ENCODE assay signal across 20 mouse cellular contexts in genomic region chr2:165510466-165510865, GRCm38 (mm10). TPM values are rescaled to one million over a fixed set of nuclear protein-coding genes. Genes with fewer than 3 reads are reported as not detected.
DNase-seq lines count a peak whose midpoint lies in the region; TF ChIP-seq lines count a peak whose summit lies in the region.
"Had no signal": no experiment of that assay in that cellular context is flagged by ENCODE, and none has a peak within 500 bp of the region (broad histone marks: within the 10 kb centered on the region; RNA-seq: fewer than 3 reads in every experiment).

No protein-coding gene starts in this region.

- DNase-seq in frontal cortex, adult 2 months (ENCODE audit: extremely low spot score in 1 of 2, low spot score in 1 of 2), result peak; percentile 55 to 73
- DNase-seq in frontal cortex, postnatal 14 days (ENCODE audit: low spot score in 2 of 2), result no peak
- DNase-seq in Muller cell, postnatal 12 days (ENCODE audit: inconsistent ontology term), result peak; percentile 19
- DNase-seq in brain, adult 2 months (ENCODE audit: low read depth, low spot score), result peak; percentile 72
- peak; percentile 51 to 69 for DNase-seq in right cerebral cortex, postnatal 10 days (ENCODE audit: low spot score in 2 of 2)
- DNase-seq in spleen, postnatal 36 days (ENCODE audit: low spot score in 2 of 2), result no peak
- no peak for DNase-seq in kidney, postnatal 36 days
- no peak for DNase-seq in cerebellum, adult 2 months
- DNase-seq: adrenal gland, adult 8-10 months; adrenal gland, postnatal 36 days; cerebellum, adult 11 months; cerebellum, adult 9-10 months; cerebellum, postnatal 25 days; gastrocnemius, postnatal 10 days; heart, adult 2 months; heart, postnatal 14 days had no signal

- H3K4me3 ChIP-seq in cerebellum, adult 2 months (replicated peaks; ENCODE audit: insufficient read depth, low read depth, low read length), result no peak overlapping the region
- H3K4me3 ChIP-seq: forebrain, embryonic 15.5 days; heart, adult 2 months; heart, embryonic 15.5 days; intestine, embryonic 15.5 days had no signal

- no peak overlapping the region for H3K27ac ChIP-seq in cerebellum, adult 2 months (ENCODE audit: insufficient read depth, low read length)
- H3K27ac ChIP-seq: forebrain, embryonic 15.5 days; heart, adult 2 months; heart, embryonic 15.5 days; hindbrain, embryonic 14.5 days; intestine, embryonic 15.5 days had no signal

- no peak for TF ChIP-seq CTCF in cerebellum, adult 2 months (IDR thresholded peaks at IDR 0.05; ENCODE audit: borderline replicate concordance, insufficient read depth, low read depth, low read length)

- 20% methylated on average over 5 of the region's 5 CpGs for WGBS in cerebellum, adult 2 months

- H3K4me1 ChIP-seq in cerebellum, adult 2 months (ENCODE audit: control insufficient read depth, insufficient read depth, low read length), result no peaks in the 10 kb centered on the region

- H3K27me3 ChIP-seq in cerebellum, adult 2 months (ENCODE audit: control insufficient read depth, insufficient read depth, low read length), result no peaks in the 10 kb centered on the region
- H3K27me3 ChIP-seq: forebrain, embryonic 15.5 days; intestine, embryonic 15.5 days had no signal

- no peak for TF ChIP-seq POLR2A in cerebellum, adult 2 months (IDR thresholded peaks at IDR 0.05; ENCODE audit: borderline replicate concordance, insufficient read depth, low read length)

RNA-seq across cellular contexts. Expression of gene Slc2a10, which starts 6.9 kb away (rescaled TPM):
- 1.4 and 2.0 TPM in 2 replicates for polyA plus RNA-seq in frontal cortex, adult 2 months (2012; rRNA removed)
- 2.3 TPM in 2 replicates for polyA plus RNA-seq in cerebellum, adult 2 months (2012; rRNA removed)

RNA-seq across cellular contexts. Expression of gene Trp53rka, which starts 17.3 kb away (rescaled TPM):
- 24.6 and 27.4 TPM in 2 replicates for polyA plus RNA-seq in frontal cortex, adult 2 months (2012; rRNA removed)
- 27.5 and 27.7 TPM in 2 replicates for polyA plus RNA-seq in cerebellum, adult 2 months (2012; rRNA removed)

RNA-seq across cellular contexts. Expression of gene Slc13a3, which starts 37.4 kb away (rescaled TPM):
- polyA plus RNA-seq in frontal cortex, adult 2 months (2012; rRNA removed), result 30.1 and 33.8 TPM in 2 replicates
- polyA plus RNA-seq in cerebellum, adult 2 months (2012; rRNA removed), result 21.6 and 22.3 TPM in 2 replicates

Comparison
In these comparisons a context has a peak if more than half of its experiments do, and no peak if none do; other contexts are left out.
1. DNase-seq: peak in frontal cortex, adult 2 months (2 of 2), Muller cell, postnatal 12 days (single experiment), brain, adult 2 months (single experiment) and right cerebral cortex, postnatal 10 days (2 of 2); none in frontal cortex, postnatal 14 days (0 of 2), spleen, postnatal 36 days (0 of 2), kidney, postnatal 36 days (0 of 2) and cerebellum, adult 2 months (0 of 2).